Mouse (Mus musculus) kidney, postnatal 0 days (tissue): Measurements from ENCODE around the gene Rab11fip5. TPM values are rescaled to one million over a fixed set of nuclear protein-coding genes. Genes with fewer than 3 reads are reported as not detected.

Experiments used
- ATAC-seq: fragments of 200-750 bp; cut with Nextera tagmentation; replicated peaks from 2 replicates; pipeline ENCODE4 v1.8.0; 2017; ENCODE audit warnings: low read depth, moderate number of reproducible peaks, moderate TSS enrichment, moderate library complexity; ENCODE audit not compliant: low FRiP score
- DNase-seq: peaks from one replicate; pipeline ENCODE4 v3.0.0-alpha.2; 2016; ENCODE audit warnings: low spot score
- H3K27ac ChIP-seq: fragments of 300-500 bp; sonication (generic); 2 replicates; pipeline ENCODE4 v1.5.1; 2014; ENCODE audit warnings: mild to moderate bottlenecking
- H3K27me3 ChIP-seq: fragments of 300-500 bp; sonication (generic); 2 replicates; pipeline ENCODE4 v1.6.1; 2014; ENCODE audit warnings: low read length, mixed read lengths; ENCODE audit not compliant: insufficient read depth
- H3K36me3 ChIP-seq: fragments of 300-500 bp; sonication (generic); 2 replicates; pipeline ENCODE4 v1.6.1; 2014; ENCODE audit warnings: low read length, mixed read lengths; ENCODE audit not compliant: insufficient read depth
- H3K4me1 ChIP-seq: fragments of 300-500 bp; sonication (generic); replicated peaks from 2 replicates; pipeline ENCODE4 v1.6.1; 2014; ENCODE audit warnings: antibody characterized with exemption, low read length, mixed read lengths; ENCODE audit not compliant: insufficient read depth
- H3K4me2 ChIP-seq: fragments of 300-500 bp; sonication (generic); 2 replicates; pipeline ENCODE4 v1.6.1; 2014; ENCODE audit warnings: mild to moderate bottlenecking, low read length, moderate library complexity, mixed read lengths
- H3K4me3 ChIP-seq: fragments of 300-500 bp; sonication (generic); replicated peaks from 2 replicates; pipeline ENCODE4 v1.5.1; 2014; ENCODE audit warnings: low read depth, low read length
- H3K9ac ChIP-seq: fragments of 300-500 bp; sonication (generic); 2 replicates; pipeline ENCODE4 v1.6.1; 2014; ENCODE audit warnings: low read depth, low read length
- H3K9me3 ChIP-seq: fragments of 300-500 bp; sonication (generic); replicated peaks from 2 replicates; pipeline ENCODE4 v1.6.1; 2016; ENCODE audit warnings: low read length, inconsistent platforms, mixed read lengths
- CTCF ChIP-seq: IDR thresholded peaks from 2 replicates; pipeline ENCODE4 v1.5.1; 2016; ENCODE audit warnings: antibody characterized with exemption, low read depth, mild to moderate bottlenecking, moderate library complexity
- WGBS: fragments of 180-500 bp; shearing (Covaris S2); extraction: QIAGEN DNeasy Blood & Tissue Kit; methylation state at CpG from one replicate; pipeline ENCODE4 v1.1.7; 2014; 5-methylcytosine and 5-hydroxymethylcytosine counted together
- polyA plus RNA-seq: library from polyadenylated mRNA; unstranded; fragments of >200 nt; fragmentation: Nextera tagmentation; extraction: Ambion mirVana; gene quantifications from 2 replicates; pipeline ENCODE4 v1.2.1, GENCODE M21; 2015

Rab11fip5 gene
- polyA plus RNA-seq, 1 experiment from 2014 or later = 21.0 TPM

DNA sequence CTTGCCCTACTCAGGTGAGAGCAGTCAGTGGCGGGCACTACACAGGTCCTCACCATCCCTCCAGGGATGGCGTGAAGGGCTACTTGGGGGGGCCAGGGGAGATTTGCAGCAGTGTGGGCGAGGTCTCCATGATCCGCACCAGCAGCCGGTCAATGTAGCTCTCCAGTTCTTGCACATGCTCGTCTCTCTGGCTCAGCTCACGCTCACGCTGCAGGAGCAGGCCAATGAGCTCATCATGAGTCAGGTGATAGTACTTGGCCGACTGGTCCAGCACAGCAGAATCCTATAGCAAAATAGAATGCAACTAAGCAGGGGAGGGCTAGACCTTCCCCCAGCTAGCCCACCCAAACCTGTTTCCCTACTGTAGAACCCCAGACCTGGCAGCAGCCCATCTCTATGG is 37.5 kb downstream of the Rab11fip5 start:
- DNase-seq (no peak), ATAC-seq (no peak)
- Histone ChIP-seq H3K9me3 (no peaks in the 10 kb centered on the region), H3K27me3 (no peaks in the 10 kb centered on the region), H3K27ac (no peak overlapping the region), H3K9ac (no peak overlapping the region), H3K4me1 (no peaks in the 10 kb centered on the region), H3K4me2 (no peak overlapping the region), H3K4me3 (no peak overlapping the region), H3K36me3 (0 out of 2 replicates have a peak, but pooled peaks cover 19% of the 10 kb centered on the region)
- WGBS = 86% methylated on average over 9 of the region's 9 CpGs
- no peak for TF ChIP-seq CTCF

DNA sequence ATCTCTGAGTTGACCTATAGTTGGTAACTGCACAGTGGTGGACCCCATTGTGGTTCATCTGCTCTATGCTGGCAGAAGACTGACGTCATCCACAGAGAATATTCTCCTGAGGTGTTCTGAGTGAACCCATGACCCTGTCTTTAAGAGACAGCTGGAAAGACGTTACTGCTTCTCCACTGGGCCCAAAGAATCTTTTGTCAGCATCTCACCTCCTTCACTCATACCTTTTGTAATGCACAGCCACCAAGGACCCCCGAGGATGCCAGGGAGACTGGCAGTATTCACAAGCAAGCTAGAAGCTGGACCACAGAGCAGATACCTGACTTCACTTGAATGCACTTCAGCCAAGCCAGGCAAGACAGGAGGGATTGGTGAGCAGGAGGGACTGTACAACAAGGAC is 39.1 kb downstream of the Rab11fip5 start:
- TF ChIP-seq CTCF = no peak
- DNase-seq (no peak), ATAC-seq (no peak)
- Histone ChIP-seq H3K27ac (no peak overlapping the region), H3K9me3 (no peaks in the 10 kb centered on the region), H3K9ac (no peak overlapping the region), H3K4me2 (no peak overlapping the region), H3K36me3 (0 out of 2 replicates have a peak, but pooled peaks cover 10% of the 10 kb centered on the region), H3K27me3 (no peaks in the 10 kb centered on the region), H3K4me3 (no peak overlapping the region), H3K4me1 (no peaks in the 10 kb centered on the region; the same call in 1 of the 2 replicates)
- 58% methylated on average over 3 of the region's 3 CpGs for WGBS

DNA sequence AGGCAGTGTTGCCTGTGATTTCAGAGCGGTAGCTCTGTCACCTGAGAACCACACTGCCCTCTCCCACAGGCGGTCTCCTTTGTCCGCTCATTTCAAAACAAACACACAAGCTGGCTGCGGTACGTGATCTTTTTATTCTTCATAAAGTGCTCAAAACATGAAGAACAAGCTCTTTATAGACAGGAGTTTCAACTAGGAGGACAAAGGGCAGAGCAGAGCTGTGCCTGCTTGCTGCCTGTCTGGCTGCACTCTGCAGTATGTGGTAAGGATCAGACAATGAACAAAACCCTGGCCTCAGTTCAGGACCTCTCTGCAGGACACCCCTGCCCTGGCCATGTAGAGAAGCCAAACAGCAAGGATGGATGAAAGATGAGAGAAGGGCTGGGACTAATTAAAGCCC is 39.6 kb downstream of the Rab11fip5 start:
- Histone ChIP-seq H3K4me2 (no peak overlapping the region), H3K27ac (no peak overlapping the region), H3K27me3 (no peaks in the 10 kb centered on the region), H3K4me1 (no peaks in the 10 kb centered on the region; the same call in 1 of the 2 replicates), H3K36me3 (0 out of 2 replicates have a peak, but pooled peaks cover 10% of the 10 kb centered on the region), H3K4me3 (no peak overlapping the region), H3K9ac (no peak overlapping the region), H3K9me3 (no peaks in the 10 kb centered on the region)
- no peak for DNase-seq
- no peak for ATAC-seq
- 47% methylated on average over 5 of the region's 5 CpGs for WGBS
- no peak for TF ChIP-seq CTCF

DNA sequence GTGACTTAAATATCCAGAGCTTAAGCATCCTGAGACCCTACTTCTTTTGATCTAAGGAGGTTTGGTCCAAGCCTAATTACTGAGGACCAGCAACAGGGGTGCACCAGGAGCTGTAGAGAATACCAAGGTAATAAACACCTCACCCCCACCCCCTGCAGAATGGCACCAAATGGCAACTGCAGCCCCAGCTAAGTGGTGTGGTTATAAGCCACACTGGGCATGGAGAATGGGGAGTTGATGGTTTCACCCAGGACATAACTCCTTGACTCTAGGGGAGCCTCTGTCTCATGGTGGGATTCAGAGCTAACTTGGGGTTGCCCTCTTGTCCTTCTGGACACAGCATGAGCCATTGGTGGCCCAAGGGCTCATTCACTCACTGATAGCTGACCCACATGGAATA is 40.2 kb downstream of the Rab11fip5 start:
- Histone ChIP-seq H3K9ac (no peak overlapping the region), H3K4me2 (no peak overlapping the region), H3K4me1 (no peaks in the 10 kb centered on the region; the same call in 1 of the 2 replicates), H3K9me3 (no peaks in the 10 kb centered on the region), H3K4me3 (no peak overlapping the region), H3K27ac (no peak overlapping the region), H3K27me3 (no peaks in the 10 kb centered on the region), H3K36me3 (0 out of 2 replicates have a peak, but pooled peaks cover 10% of the 10 kb centered on the region)
- no peak for TF ChIP-seq CTCF
- DNase-seq (no peak), ATAC-seq (no peak)

DNA sequence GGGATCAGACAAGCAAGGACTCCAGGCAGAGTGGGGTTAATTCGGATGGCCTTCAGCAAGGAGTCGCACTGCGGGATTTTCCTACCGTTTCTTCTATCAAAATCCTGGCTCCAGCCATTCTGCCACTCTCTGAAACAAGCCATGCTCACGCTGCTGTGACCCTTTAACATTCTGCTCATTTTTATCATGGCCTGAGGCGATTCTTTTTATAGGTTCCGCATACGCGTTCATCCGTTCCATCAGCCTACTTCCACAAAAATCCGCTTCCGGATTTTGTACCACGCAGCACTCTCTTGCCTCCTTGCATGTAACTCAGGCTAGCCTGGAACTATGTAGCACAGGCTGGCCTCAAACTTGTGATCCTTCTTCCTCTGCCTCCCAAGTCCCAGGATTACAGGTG is 40.7 kb downstream of the Rab11fip5 start:
- peak overlapping the region; percentile 93 for H3K27ac ChIP-seq

DNA sequence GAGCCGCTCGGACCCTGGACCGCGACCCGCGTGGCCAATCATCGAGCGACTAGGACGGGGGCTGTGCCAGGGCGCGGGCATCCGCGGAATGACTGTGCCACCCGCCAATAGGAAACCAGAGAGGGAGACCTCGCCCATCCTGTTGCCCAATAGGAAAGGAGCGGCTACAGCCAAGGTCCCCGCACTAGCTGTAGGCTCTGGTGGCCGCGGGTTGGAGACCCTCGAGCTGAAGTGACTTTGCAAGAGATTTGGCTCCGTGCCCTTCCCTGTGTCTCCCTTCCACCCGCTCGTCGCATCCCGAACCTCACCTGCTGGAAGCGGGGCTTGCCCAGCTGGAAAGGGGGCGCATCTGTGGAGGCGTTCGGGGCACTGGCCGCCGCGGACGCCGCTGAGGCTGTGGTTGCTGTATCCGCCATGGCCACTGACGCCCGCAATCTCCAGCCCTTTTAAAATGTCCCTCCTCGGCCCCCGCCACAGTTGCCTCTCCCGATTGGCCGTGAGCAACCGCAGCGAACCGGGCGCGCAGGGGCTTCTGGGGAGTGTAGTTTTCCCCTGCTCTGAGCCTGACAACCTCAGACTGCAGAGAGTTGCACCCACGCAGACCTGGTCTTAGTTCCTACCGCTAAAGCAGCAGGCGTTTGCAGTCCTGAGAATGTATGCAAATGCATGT is 41.3 kb downstream of the Rab11fip5 start, which contains the start of gene Sfxn5:
Gene Sfxn5, minus strand, starts transcription at position 423 of the 670 bp plus-strand sequence.
- under 1% methylated on average over 49 of the region's 49 CpGs for WGBS
- Histone ChIP-seq H3K9ac (peak within 1 kb of the TSS; percentile 83), H3K4me2 (peak within 1 kb of the TSS; percentile 99), H3K4me3 (peak within 1 kb of the TSS; percentile 79), H3K27me3 (no peaks in the 10 kb centered on the region), H3K27ac (peak within 1 kb of the TSS; percentile 93), H3K36me3 (0 out of 2 replicates have a peak, but pooled peaks cover 10% of the 10 kb centered on the region), H3K4me1 (no peaks in the 10 kb centered on the region; the same call in 1 of the 2 replicates), H3K9me3 (no peaks in the 10 kb centered on the region)
- DNase-seq (peak; percentile 98), ATAC-seq (peak; percentile 96)
- peak; percentile 1; the same call in 1 of the 2 replicates for TF ChIP-seq CTCF

More for the DNA sequence above, 40.7 kb downstream of the Rab11fip5 start:
- ATAC-seq (peak; percentile 2; the same call in 1 of the 2 replicates), DNase-seq (no peak)
- Histone ChIP-seq H3K4me3 (peak overlapping the region; percentile 79), H3K4me2 (peak overlapping the region; percentile 99), H3K4me1 (no peaks in the 10 kb centered on the region; the same call in 1 of the 2 replicates), H3K27me3 (no peaks in the 10 kb centered on the region), H3K9ac (peak overlapping the region; percentile 83; the same call in 1 of the 2 replicates), H3K36me3 (0 out of 2 replicates have a peak, but pooled peaks cover 10% of the 10 kb centered on the region), H3K9me3 (no peaks in the 10 kb centered on the region)
- no peak for TF ChIP-seq CTCF
- WGBS = 1% methylated on average over 13 of the region's 13 CpGs
